Mouse (Mus musculus) liver, embryonic 11.5 days (tissue): ENCODE results near the gene Gna14. TPM values are rescaled to one million over a fixed set of nuclear protein-coding genes. Genes with fewer than 3 reads are reported as not detected.

ENCODE experiments used
- ATAC-seq: fragments of 200-750 bp; cut with Nextera tagmentation; replicated peaks from 2 replicates; pipeline ENCODE4 v1.8.0; 2017; ENCODE audit warnings: moderate number of reproducible peaks, mild to moderate bottlenecking, moderate TSS enrichment, moderate library complexity; ENCODE audit not compliant: low FRiP score
- DNase-seq: peaks from one replicate; pipeline ENCODE4 v3.0.0-alpha.2; 2017; ENCODE audit warnings: low spot score
- H3K27ac ChIP-seq: fragments of 300-500 bp; sonication (generic); 2 replicates; pipeline ENCODE4 v1.5.1; 2014; ENCODE audit warnings: mild to moderate bottlenecking, low read depth, low read length, control low read depth
- H3K27me3 ChIP-seq: fragments of 300-500 bp; sonication (generic); replicated peaks from 2 replicates; pipeline ENCODE4 v1.6.1; 2014; ENCODE audit warnings: low read length, mixed read lengths; ENCODE audit not compliant: control insufficient read depth, insufficient read depth
- H3K36me3 ChIP-seq: fragments of 300-500 bp; sonication (generic); 2 replicates; pipeline ENCODE4 v1.6.1; 2014; ENCODE audit warnings: mild to moderate bottlenecking, low read length, moderate library complexity, mixed read lengths; ENCODE audit not compliant: control insufficient read depth, insufficient read depth
- H3K4me1 ChIP-seq: fragments of 300-500 bp; sonication (generic); replicated peaks from 2 replicates; pipeline ENCODE4 v1.6.1; 2014; ENCODE audit warnings: low read length, mixed read lengths; ENCODE audit not compliant: control insufficient read depth, insufficient read depth
- H3K4me2 ChIP-seq: fragments of 300-500 bp; sonication (generic); 2 replicates; pipeline ENCODE4 v1.6.1; 2014; ENCODE audit warnings: mild to moderate bottlenecking, control low read depth, moderate library complexity
- H3K4me3 ChIP-seq: fragments of 300-500 bp; sonication (generic); 2 replicates; pipeline ENCODE4 v1.5.1; 2014; ENCODE audit warnings: low read depth, low read length, control low read depth
- H3K9ac ChIP-seq: fragments of 300-500 bp; sonication (generic); 2 replicates; pipeline ENCODE4 v1.6.1; 2014; ENCODE audit warnings: low read depth, low read length, control low read depth
- H3K9me3 ChIP-seq: fragments of 300-500 bp; sonication (generic); 2 replicates; pipeline ENCODE4 v1.6.1; 2016; ENCODE audit warnings: low read length, inconsistent platforms, mixed read lengths; ENCODE audit not compliant: control insufficient read depth
- WGBS: fragments of 180-500 bp; shearing (Covaris S2); extraction: QIAGEN DNeasy Blood & Tissue Kit; methylation state at CpG from one replicate; pipeline ENCODE4 v1.1.7; 2014; 5-methylcytosine and 5-hydroxymethylcytosine counted together
- polyA plus RNA-seq: library from polyadenylated mRNA; unstranded; fragments of >200 nt; fragmentation: Nextera tagmentation; extraction: Ambion mirVana; gene quantifications from 2 replicates; pipeline ENCODE4 v1.2.1, GENCODE M21; 2014

Gna14 gene
- polyA plus RNA-seq, 1 experiment from 2014 or later = 4.2 TPM

- no peak overlapping the region for H3K4me3 ChIP-seq
- H3K27ac ChIP-seq = no peak overlapping the region
- peaks cover 9% of the 10 kb centered on the region for H3K4me1 ChIP-seq
- WGBS = 83% methylated on average over 8 of the region's 8 CpGs
- DNase-seq = no peak
- H3K36me3 ChIP-seq = no peaks in the 10 kb centered on the region
- H3K4me2 ChIP-seq = no peak overlapping the region
- H3K9ac ChIP-seq = no peak overlapping the region
- ATAC-seq = no peak
- no peaks in the 10 kb centered on the region; the same call in none of the 2 replicates for H3K9me3 ChIP-seq
- peaks cover 8% of the 10 kb centered on the region for H3K27me3 ChIP-seq
These were observed 4.2 kb upstream of the Gna14 start for GRCm38 (mm10) chr19:16431368-16431767.

GRCm38 (mm10) chr19:16434879-16435278 lies 683 bp upstream of the Gna14 start:
- WGBS = 22% methylated on average over 9 of the region's 9 CpGs
- peaks cover 15% of the 10 kb centered on the region for H3K27me3 ChIP-seq
- DNase-seq (no peak), ATAC-seq (no peak)
- no peaks in the 10 kb centered on the region for H3K36me3 ChIP-seq
- peak overlapping the region; percentile 58 for H3K4me3 ChIP-seq
- H3K9ac ChIP-seq = no peak overlapping the region
- H3K4me1 ChIP-seq = peaks cover 19% of the 10 kb centered on the region
- no peak overlapping the region for H3K27ac ChIP-seq
- peak overlapping the region; percentile 96 for H3K4me2 ChIP-seq
- no peaks in the 10 kb centered on the region for H3K9me3 ChIP-seq

DNA sequence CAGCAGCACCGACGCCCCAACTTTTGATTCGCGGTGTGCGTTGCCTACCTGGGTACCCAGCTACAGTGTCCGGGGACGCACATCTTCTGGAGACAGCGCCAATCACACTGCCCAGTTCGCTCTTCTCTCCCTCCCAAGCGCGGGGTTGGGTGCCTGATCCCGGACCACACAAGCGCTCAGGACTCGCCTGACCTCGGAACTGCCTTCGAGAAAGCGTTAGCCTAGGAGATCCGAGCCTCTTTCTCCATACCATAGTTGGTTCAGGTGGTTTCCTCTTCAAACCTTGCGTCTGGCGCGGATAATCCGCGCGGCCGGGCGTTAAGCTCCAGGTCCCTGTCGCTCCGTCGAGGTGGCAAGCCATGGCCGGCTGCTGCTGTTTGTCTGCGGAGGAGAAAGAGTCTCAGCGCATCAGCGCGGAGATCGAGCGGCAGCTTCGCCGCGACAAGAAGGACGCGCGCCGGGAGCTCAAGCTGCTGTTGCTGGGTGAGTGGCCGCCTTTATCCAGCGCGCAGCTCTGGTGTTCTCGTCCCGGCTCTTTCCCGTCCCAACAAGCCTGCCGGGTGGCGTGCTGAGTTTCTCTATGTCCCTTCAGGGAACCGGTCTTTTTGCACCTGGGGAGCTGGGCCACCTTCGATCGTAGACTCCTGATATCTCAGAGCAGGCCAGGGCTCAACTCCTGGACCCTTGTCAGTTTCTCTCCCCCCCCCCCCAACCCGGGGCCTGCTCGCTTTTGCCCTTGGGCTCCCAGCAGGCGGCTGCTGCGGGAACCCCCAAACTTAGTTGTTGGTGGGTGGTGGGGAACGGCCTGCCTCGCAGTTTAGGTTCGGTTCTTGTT lies 990 bp downstream of the Gna14 start:
- Histone ChIP-seq H3K27me3 (peaks cover 15% of the 10 kb centered on the region), H3K9ac (peak overlapping the region; percentile 44), H3K4me2 (peak overlapping the region; percentile 96), H3K36me3 (no peaks in the 10 kb centered on the region), H3K4me1 (peaks cover 21% of the 10 kb centered on the region), H3K9me3 (no peaks in the 10 kb centered on the region), H3K4me3 (peak overlapping the region; percentile 58), H3K27ac (no peak overlapping the region)
- 6% methylated on average over 61 of the region's 61 CpGs for WGBS
- peak; percentile 52 for DNase-seq
- ATAC-seq = no peak

- Histone ChIP-seq H3K9ac (peak overlapping the region; percentile 44), H3K36me3 (no peaks in the 10 kb centered on the region), H3K27me3 (peaks cover 15% of the 10 kb centered on the region), H3K27ac (no peak overlapping the region), H3K9me3 (no peaks in the 10 kb centered on the region), H3K4me3 (peak overlapping the region; percentile 58), H3K4me1 (peaks cover 21% of the 10 kb centered on the region), H3K4me2 (peak overlapping the region; percentile 96)
- whole genome bisulfite sequencing = 49% methylated on average over 4 of the region's 4 CpGs
- no peak for ATAC-seq
- DNase-seq = no peak
These were observed 1.6 kb downstream of the Gna14 start for GRCm38 (mm10) chr19:16437170-16437483.

DNA sequence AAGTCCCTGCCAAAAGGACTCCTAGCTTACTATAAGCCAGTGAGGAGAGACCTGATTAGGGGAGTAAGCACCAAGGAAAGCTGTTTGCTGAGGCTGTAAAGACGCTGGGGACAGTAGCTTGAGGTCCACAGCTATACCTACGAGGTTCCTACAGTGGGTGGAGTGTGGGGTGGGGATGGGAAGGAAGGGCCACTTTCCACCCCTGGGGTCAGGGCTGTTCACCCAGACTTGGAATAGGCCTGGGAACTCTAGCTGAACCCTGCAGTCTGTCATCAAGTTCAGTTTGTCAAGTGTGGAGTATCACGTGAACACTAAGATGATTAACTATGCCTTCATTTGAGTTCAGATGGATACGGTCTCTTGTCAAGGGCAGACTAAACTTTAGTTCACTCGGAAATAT lies 2.3 kb downstream of the Gna14 start:
- Histone ChIP-seq H3K36me3 (no peaks in the 10 kb centered on the region), H3K9ac (no peak overlapping the region), H3K27ac (no peak overlapping the region), H3K4me3 (no peak overlapping the region), H3K4me1 (peaks cover 21% of the 10 kb centered on the region), H3K4me2 (no peak overlapping the region), H3K9me3 (no peaks in the 10 kb centered on the region), H3K27me3 (peaks cover 15% of the 10 kb centered on the region)
- 59% methylated on average over 5 of the region's 5 CpGs for WGBS
- no peak for DNase-seq
- ATAC-seq = no peak

DNA sequence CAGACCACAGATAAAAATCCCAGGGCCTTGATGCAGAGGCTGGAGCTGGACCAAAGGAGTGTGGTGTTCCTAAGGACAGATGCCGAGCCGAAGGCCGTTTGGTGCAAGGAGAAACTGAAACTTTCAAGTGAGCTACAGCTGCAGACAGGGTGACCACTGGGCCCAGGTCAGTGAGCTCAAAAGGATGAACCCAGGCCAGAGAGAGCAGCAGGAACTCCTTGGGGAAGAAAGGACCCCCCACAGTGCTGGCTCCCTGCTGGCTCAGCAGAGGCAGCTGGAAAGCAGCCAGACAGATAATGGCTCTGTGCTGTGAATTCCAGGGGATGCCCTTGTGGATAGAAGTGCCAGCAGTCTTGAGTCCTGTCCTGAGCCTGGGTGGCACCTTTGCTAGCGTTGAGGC lies 3.7 kb downstream of the Gna14 start:
- no peak overlapping the region for H3K4me3 ChIP-seq
- no peaks in the 10 kb centered on the region for H3K36me3 ChIP-seq
- no peak for DNase-seq
- H3K9me3 ChIP-seq = no peaks in the 10 kb centered on the region
- ATAC-seq = no peak
- H3K9ac ChIP-seq = no peak overlapping the region
- 62% methylated on average over 4 of the region's 4 CpGs for WGBS
- H3K27me3 ChIP-seq = peaks cover 15% of the 10 kb centered on the region
- H3K4me1 ChIP-seq = peaks cover 21% of the 10 kb centered on the region
- no peak overlapping the region for H3K4me2 ChIP-seq
- no peak overlapping the region for H3K27ac ChIP-seq

DNA sequence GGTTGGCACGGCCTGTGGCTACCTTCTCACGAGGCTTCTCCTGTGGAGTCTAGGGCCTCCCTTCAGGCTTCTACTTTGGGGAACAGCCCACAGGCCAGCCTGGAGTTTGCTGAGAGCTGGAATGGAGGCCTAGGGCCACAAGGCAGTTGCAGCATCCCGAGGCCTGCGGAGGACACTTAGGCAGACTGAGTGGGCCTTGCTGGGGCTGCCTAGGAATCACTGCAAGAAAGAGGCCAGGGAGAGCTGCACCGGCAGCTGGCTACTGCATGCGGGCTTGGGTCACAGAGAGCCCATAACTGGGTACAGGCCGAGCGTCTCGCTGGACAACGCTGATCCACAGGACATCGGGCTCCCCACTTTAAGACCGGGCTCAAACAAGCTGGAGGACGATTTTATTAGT lies 4.3 kb downstream of the Gna14 start:
- ATAC-seq (no peak), DNase-seq (no peak)
- no peaks in the 10 kb centered on the region for H3K9me3 ChIP-seq
- H3K4me1 ChIP-seq = peaks cover 21% of the 10 kb centered on the region
- H3K27me3 ChIP-seq = peaks cover 15% of the 10 kb centered on the region
- H3K27ac ChIP-seq = 0 out of 2 replicates have a peak overlapping the region, but pooled peaks have one; percentile 32
- no peaks in the 10 kb centered on the region for H3K36me3 ChIP-seq
- H3K9ac ChIP-seq = no peak overlapping the region
- WGBS = 63% methylated on average over 13 of the region's 13 CpGs
- H3K4me3 ChIP-seq = no peak overlapping the region
- no peak overlapping the region for H3K4me2 ChIP-seq

DNA sequence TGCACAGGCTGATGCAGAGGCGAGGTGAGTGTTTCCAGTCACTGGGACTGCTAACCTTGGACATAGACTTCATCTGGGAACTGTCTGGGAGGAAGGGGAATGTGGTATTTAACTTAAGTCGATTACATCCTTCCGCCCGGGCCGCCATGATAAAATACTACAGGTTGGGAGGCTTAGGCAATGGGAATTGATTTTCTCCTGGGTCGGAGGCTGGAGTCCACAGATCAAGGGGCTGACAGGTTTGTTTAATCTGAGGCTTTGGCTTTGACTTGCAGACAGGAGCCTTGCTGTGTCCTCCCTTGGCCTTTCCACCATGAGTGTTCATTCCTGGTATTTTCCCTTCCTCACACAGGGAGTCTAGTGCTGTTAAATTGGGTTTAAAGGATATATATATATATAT lies 5.8 kb downstream of the Gna14 start:
- Histone ChIP-seq H3K9ac (no peak overlapping the region), H3K4me3 (no peak overlapping the region), H3K36me3 (no peaks in the 10 kb centered on the region), H3K27me3 (peaks cover 8% of the 10 kb centered on the region), H3K27ac (no peak overlapping the region), H3K9me3 (no peaks in the 10 kb centered on the region), H3K4me1 (peaks cover 12% of the 10 kb centered on the region), H3K4me2 (no peak overlapping the region)
- ATAC-seq (no peak), DNase-seq (no peak)
- WGBS = 78% methylated on average over 6 of the region's 6 CpGs

- Histone ChIP-seq H3K9me3 (no peaks in the 10 kb centered on the region), H3K36me3 (no peaks in the 10 kb centered on the region), H3K4me3 (no peak overlapping the region), H3K9ac (no peak overlapping the region), H3K4me1 (peaks cover 7% of the 10 kb centered on the region), H3K4me2 (no peak overlapping the region), H3K27ac (no peak overlapping the region), H3K27me3 (no peaks in the 10 kb centered on the region)
- WGBS = 66% methylated on average over 5 of the region's 5 CpGs
- ATAC-seq (no peak), DNase-seq (no peak)
These were observed 7.8 kb downstream of the Gna14 start for GRCm38 (mm10) chr19:16443335-16443734.
